Mouse (Mus musculus) brown adipose tissue, adult 24 weeks (tissue): Measurements from ENCODE around the gene Rab28. TPM values are rescaled to one million over a fixed set of nuclear protein-coding genes. Genes with fewer than 3 reads are reported as not detected.

Experiments
- H3K27ac ChIP-seq: fragments of 200-500 bp; replicated peaks from 2 replicates; pipeline ENCODE4 v1.5.1; 2012; ENCODE audit warnings: low read depth, mild to moderate bottlenecking, low read length
- H3K4me1 ChIP-seq: fragments of 200-500 bp; 2 replicates; pipeline ENCODE4 v1.6.1; 2012; ENCODE audit warnings: low read length, mixed read lengths; ENCODE audit not compliant: control insufficient read depth, insufficient read depth, insufficient read length
- H3K4me3 ChIP-seq: fragments of 200-500 bp; 2 replicates; pipeline ENCODE4 v1.5.1; 2012; ENCODE audit warnings: low read depth, mild to moderate bottlenecking, low read length, moderate library complexity; ENCODE audit not compliant: insufficient read depth
- polyA plus RNA-seq: library from polyadenylated mRNA; stranded (reverse); fragments of >200 nt; gene quantifications from 2 replicates; pipeline ENCODE4 v1.2.4, GENCODE M21; 2012; ENCODE audit not compliant: missing spikeins, insufficient read depth, insufficient read length

The Rab28 gene
- 51.9 and 53.2 TPM in 2 replicates for polyA plus RNA-seq

DNA sequence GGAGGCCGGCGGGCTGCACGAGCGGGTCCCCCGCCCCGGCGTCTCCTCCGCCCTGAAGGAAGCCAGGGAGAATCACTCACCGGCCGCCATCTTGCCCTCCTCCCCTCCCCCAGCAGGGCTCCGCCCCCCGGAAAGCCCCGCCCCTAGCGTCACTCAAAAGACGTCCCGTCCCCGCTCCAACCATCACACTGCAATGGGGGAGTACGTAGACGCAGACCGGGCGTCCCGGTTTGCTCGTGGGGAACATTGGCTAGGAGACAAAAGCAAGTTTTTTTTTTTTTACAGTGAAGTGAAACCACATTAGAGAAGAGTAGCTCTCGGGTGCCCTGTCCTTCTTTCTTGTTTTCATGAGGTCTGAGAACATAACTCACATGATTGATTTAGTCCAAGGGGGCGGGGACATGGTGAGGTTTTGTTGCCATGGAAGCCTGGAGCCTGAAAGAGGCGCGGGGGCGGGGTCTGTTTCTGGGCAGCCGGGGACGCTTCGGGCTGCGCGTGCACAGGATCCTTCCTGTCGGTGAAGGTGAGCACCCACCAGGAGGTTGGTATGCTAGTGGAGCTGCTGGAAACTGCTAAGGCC is at the start of gene Rab28:
TSS of gene Rab28 (minus strand) at position 107 of the 580 bp plus-strand sequence.
- Histone ChIP-seq H3K4me3 (peak within 1 kb of the TSS; percentile 95), H3K4me1 (no peaks in the 10 kb centered on the region), H3K27ac (peak within 1 kb of the TSS; percentile 94)

DNA sequence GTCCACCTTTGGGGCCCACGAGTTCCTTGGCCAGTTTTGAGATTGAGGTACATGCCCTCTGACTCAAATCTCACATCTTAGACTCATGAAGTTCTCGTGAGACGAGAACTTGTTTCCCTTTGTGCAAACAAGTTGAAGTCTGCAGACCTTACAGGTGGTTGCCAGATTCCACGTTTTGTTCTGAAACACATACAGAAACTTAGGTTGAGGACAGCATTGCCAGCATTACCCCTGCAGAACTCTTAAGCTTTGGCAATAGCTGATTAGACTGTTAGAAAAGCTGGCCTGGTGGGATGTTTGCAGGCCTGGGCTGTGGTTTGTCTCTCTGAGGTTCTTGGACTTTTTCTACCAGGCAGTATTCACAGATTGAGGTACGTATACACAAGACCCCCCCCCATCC is 49.4 kb upstream of the Rab28 start:
- Histone ChIP-seq H3K27ac (no peak overlapping the region), H3K4me3 (no peak overlapping the region), H3K4me1 (no peaks in the 10 kb centered on the region)

DNA sequence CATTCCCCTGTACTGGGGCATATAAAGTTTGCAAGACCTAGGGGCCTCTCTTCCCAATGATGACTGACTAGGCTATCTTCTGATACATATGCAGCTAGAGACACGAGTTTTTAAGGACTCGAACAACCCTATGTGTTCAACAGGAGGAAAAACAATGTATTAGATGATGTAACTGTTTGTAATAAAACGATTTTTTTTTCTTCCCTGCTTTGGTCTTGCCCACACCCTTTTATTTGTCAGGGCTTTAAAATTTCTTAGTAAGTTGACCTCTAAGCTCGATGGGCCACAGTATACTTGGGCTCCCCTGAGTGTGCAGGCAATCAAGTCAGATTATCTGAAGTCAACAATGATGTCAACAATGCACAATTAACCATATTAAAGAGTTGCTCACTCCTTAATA is 48.4 kb upstream of the Rab28 start:
- Histone ChIP-seq H3K4me3 (no peak overlapping the region), H3K4me1 (no peaks in the 10 kb centered on the region), H3K27ac (no peak overlapping the region)

DNA sequence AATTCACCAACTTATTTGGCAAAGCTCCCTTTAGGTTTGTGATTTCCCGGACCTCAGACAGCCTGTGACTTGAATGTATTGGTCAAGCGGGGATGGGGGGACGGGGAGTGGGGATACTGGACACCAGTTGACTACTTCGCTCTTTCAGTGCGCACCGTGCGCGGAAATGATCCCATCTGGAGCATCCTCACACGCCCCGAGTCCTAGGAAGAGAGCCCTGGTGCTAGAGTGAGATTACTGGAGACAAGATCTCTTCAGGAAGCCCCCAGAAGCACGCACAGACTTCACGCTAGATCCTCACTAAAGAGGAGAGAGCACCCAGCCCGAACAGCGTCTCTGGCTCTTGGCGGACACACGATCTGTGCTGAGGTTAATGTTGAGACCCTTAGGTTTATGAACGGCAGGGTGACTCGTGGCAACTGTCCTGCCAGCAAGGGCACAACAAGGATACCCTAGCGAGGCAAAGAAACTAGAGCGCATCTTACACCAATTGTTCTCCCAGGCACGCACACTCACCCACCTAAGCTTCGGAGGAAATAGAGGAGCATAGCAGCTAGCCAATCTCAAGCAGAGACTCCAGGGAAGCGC is 47.5 kb upstream of the Rab28 start:
- no peaks in the 10 kb centered on the region for H3K4me1 ChIP-seq
- H3K4me3 ChIP-seq: no peak overlapping the region
- H3K27ac ChIP-seq: no peak overlapping the region

DNA sequence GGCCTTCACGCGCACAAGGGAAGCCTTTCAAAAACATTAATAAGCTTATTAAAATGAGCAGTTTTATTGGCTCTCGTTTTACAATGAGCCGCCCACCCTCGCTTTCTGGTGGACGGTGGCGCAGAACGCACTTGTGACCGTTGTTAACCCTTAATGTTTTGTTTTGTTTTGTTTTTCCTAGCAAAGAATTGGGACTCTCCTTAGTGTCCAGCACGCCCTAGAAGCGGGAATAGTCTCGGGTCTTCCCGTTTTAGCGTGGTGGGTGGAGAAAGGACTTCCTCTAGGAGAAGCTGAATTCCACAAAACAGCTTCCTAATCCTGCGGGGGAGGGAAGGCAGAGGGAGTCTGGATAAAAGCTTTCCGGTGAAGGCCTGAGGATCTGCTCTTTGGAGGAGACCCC is 46.9 kb upstream of the Rab28 start:
- H3K27ac ChIP-seq: no peak overlapping the region
- peak overlapping the region; percentile 36; the same call in 1 of the 2 replicates for H3K4me3 ChIP-seq
- no peaks in the 10 kb centered on the region for H3K4me1 ChIP-seq

DNA sequence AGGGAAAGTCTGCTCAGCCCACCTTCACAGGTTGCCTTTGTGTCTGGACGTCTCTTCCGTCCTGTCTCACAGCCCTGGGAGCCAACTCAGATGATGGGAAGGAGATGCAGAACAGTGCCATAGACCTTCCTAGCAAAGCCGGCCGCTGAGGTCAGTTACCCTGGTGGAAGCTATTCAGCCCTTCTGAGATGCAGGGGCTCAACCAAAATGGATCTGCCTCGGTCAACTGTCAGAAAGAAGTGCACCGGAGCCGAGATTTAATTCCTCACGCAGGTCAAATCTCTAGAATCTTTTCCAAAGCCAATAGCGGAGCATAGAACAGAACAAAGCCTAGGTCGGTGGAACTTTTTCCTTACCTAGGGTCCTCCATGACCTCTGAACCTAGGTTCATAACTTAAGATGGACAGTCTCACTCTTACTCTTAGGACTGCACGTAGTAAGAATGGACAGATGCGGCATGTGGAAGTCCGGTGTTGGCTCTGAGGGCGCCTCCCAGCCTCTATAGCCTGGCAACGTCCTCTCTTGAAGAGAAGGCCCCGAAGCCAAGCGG is 46.3 kb upstream of the Rab28 start:
- H3K4me1 ChIP-seq: no peaks in the 10 kb centered on the region
- H3K4me3 ChIP-seq: 0 out of 2 replicates have a peak overlapping the region, but pooled peaks have one; percentile 36
- H3K27ac ChIP-seq: no peak overlapping the region

DNA sequence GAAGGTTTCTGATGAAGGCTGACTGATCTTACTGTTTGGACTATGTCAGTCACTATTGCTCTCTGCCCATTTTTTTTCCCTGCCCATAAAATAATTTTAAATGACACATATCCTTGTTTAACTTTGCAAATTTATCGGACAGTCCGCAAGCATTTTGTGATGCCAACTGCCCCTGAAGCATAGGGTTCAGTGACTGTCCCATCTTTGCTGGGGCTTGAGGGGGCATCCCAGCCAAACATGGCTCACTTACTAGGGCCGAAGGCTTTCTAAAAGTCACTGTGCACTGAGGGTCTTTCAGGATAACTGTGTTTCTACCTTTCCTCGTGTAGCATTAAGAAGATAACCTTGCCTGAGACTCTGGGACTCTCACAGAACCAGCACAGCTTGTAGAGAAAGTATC is 44.8 kb upstream of the Rab28 start:
- Histone ChIP-seq H3K27ac (no peak overlapping the region), H3K4me1 (no peaks in the 10 kb centered on the region), H3K4me3 (no peak overlapping the region)

DNA sequence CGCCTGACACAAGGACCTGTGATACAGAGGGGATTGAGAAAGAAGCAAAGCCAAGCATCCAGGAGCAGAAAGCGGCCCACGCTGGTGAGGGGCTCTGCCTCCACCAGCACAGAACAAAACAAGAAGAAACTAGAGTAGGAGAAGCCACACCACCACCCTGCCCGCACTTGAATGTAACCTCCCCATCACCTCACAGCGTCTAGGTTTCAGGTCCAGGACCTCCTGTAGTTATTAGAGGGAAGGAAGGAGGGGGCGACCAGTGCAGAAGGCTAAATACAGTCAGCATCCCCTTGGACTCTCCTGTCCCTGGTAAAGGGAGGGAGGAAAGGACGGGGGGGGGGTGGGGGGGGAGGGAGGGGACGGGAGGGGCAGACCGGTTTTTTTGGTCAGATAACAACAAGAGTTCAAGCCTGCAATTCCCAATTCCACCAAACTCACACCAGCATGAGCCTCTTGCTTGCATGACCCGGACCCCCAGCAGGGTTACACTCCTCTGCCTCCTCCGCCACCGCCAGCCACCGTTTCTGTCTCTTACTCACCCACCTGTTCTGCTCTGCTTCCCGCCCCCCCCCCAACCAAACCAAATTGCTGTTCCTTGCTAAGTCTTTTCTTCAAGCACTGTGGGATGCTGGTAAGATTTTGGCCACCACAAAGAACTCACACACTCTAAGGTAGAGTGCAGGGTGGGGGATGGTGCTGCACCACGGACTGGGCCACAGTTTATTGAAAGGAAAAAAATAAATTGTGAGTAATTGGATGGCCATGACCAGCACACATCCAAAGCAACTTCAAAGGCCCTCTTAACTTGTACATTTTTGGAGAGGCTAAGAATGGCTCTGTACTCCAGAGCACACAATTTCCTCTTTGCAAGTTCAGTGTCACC is 37.2 kb upstream of the Rab28 start:
- H3K4me3 ChIP-seq: no peak overlapping the region
- H3K4me1 ChIP-seq: no peaks in the 10 kb centered on the region
- H3K27ac ChIP-seq: no peak overlapping the region

DNA sequence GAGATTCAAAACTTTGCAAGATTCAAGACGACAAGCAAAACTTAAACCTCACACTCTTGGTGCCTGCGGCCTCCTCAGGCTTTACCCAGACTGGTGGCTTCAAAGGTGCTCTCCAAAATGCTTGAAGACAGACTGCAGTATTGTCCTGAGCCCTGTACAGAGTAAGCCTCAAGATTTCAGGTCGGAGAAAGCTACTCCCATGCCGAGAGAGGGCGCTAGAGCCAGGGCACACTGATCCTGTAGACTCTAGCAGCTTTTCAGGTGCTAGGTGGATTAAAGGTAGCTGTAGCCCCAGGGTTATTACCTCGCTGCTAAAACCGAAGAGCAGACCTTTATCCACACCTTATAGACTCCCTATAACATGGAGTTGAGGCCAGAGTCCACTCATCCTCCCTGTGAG is 36.3 kb upstream of the Rab28 start:
- no peak overlapping the region for H3K27ac ChIP-seq
- H3K4me3 ChIP-seq: no peak overlapping the region
- no peaks in the 10 kb centered on the region for H3K4me1 ChIP-seq

DNA sequence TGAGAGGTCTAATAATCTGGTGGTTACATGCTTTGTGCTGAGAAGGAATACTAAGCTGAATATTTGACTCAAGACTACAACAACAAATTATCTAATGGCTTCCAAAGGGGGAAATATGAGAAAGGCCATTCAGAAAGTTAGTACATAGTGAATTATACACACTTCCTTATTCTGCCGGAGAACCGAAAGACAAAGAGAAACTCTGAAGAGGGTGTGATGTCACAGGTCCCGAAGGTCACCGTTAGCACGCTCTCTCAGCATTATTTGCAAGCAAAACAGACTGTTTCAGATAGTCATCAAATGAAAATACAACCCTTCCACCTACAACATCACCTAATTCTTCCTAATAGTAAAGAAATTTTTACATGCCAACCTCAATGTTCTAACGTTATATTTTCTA is 30.9 kb upstream of the Rab28 start:
- H3K4me3 ChIP-seq: no peak overlapping the region
- H3K4me1 ChIP-seq: no peaks in the 10 kb centered on the region
- no peak overlapping the region for H3K27ac ChIP-seq

DNA sequence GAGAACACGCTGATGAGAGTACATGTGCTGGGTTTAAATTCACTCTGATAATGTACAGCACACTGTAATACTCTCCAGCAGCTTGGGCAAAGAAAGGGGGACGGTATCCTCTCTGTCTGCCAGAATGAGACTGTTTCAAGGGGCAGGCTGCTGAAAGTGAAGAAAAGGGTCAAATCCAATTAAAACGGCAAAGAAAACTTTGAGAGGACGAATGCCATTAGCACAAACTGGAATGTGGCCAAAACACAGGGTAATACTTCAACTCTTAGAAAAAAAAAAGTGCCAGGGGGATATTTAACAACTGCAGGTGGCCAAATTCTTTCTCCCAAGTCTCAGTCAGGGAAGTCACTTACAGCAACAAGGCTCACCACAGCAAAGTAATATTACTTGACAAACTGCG is 29.1 kb upstream of the Rab28 start:
- H3K4me1 ChIP-seq: no peaks in the 10 kb centered on the region
- H3K4me3 ChIP-seq: no peak overlapping the region
- H3K27ac ChIP-seq: no peak overlapping the region

DNA sequence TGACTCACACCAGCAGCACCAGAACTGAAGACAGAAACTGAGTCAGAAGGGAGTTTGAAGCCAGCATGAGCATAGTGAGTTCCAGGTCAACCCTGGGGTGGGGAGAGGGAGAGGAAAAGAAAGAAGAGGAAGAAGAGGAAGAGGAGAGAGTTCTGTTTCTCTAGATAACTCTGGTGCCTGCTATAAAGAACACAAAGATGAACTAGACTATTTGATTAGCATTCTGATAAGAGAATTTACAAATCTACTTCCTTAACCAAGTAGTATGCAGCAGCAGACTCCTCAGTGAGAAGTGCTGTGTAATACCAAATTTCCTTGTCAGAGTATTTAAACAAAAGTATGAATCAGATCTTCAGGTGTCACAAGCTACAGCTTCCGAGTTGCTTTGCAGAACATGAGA is 19.1 kb upstream of the Rab28 start:
- H3K4me3 ChIP-seq: no peak overlapping the region
- H3K4me1 ChIP-seq: no peaks in the 10 kb centered on the region
- H3K27ac ChIP-seq: no peak overlapping the region

DNA sequence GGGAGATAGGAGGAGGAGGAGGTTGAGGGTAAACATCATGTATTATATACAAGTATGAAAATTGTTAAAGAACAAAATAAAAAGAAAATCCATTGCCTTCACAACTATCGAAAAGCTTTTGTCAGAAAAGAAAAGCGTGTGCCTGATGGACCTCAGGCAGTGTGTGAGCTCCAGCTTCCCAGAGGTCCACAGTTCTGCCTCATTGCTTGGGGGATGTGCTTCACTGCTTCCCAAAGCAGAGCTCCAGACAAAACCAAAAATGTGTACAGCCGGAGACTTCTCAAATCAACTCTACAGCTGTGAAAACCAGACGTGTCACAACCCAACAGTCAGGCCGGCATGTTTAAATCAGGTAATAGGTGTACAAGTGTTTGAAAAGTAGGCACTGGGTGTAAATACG is 17.6 kb upstream of the Rab28 start:
- Histone ChIP-seq H3K4me3 (no peak overlapping the region), H3K27ac (no peak overlapping the region), H3K4me1 (no peaks in the 10 kb centered on the region)

DNA sequence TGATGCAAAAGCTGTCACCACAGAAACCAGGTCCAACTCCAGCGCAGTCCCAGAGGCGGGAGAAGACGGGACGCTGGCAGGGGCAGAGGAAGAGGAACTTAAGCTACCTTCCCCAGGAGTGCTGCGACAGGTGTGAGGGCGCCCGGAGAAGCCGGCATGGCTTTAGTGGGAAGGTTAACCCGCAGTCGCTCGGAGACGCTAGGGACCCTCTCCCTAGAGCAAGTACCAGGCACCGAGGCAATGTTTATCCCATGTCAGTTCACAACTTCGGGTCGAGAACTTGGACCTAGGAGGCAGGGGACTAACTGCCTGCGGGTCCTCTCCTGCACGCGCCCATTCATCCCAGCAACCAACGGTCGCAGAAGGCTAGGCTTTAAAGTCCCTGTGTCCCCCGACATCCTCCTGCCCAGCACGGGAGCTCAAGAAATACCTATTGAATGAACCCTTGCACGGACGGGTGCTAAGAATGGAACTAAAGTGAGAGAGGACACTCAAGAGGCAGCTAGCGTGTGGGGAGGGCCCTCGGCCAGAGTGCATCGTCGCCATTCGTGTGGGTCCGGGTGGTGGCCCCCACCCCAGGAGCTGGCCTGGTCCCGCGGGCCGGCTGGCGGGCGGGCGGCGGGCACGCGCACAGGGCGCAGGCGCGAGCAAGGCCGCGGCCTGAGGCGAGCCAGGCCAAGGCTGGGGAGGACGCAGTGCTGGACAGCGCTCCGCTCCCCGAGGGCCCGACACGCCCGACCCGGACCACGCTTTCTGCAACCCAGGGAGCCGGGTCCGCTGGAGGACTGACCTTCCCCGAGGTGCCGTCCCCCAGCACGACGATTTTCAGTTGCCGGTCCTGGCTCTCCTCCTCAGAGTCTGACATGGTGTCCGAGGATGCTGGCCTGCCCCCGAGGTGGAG is 592 bp downstream of the Rab28 start:
- Histone ChIP-seq H3K27ac (peak overlapping the region; percentile 72), H3K4me1 (no peaks in the 10 kb centered on the region), H3K4me3 (peak overlapping the region; percentile 95)

DNA sequence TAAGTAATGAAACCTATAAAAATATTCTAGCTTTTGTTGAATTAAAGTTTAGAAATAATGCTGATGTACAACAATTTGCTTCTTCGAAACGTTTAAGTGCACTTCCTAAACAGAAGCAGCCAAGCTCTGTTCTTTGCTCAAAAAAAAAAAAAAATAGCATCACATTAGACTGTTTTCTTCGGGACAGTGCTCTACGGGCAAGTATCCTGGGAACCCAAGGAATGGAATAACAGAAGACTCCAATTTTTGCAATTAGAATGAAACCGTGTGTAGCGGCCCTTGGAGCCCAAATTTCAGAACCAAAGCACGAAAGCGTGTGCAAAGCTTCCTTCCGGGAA is 1.2 kb downstream of the Rab28 start:
- Histone ChIP-seq H3K27ac (no peak overlapping the region), H3K4me3 (peak overlapping the region; percentile 95), H3K4me1 (no peaks in the 10 kb centered on the region)
